ENCODE assay signal across 8 mouse cellular contexts in genomic region chr4:137497892-137498722, GRCm38 (mm10). TPM values are rescaled to one million over a fixed set of nuclear protein-coding genes. Genes with fewer than 3 reads are reported as not detected.
DNase-seq lines count a peak whose midpoint lies in the region; ATAC-seq lines count a peak whose summit lies in the region.

No protein-coding gene starts in this region.

- H3K36me3 ChIP-seq in embryonic facial prominence, embryonic 10.5 days (replicated peaks) = peaks cover 27% of the 10 kb centered on the region
- H3K36me3 ChIP-seq in stomach, embryonic 16.5 days (ENCODE audit: control insufficient read depth, insufficient read depth, low read length) = no peaks in the 10 kb centered on the region

- H3K4me3 ChIP-seq in embryonic facial prominence, embryonic 10.5 days = peak overlapping the region; percentile 3
- H3K4me3 ChIP-seq in stomach, embryonic 16.5 days (replicated peaks; ENCODE audit: low read length) = no peak overlapping the region

- 46% methylated on average over 9 of the region's 9 CpGs for WGBS in embryonic facial prominence, embryonic 10.5 days
- 34% methylated on average over 9 of the region's 9 CpGs for WGBS in stomach, embryonic 16.5 days

- DNase-seq in embryo, embryonic 9.5 days (ENCODE audit: extremely low spot score) = peak; percentile 18
- no peak for DNase-seq in embryo, embryonic 10 days (ENCODE audit: low spot score)
- DNase-seq in embryonic facial prominence, embryonic 10.5 days (ENCODE audit: low spot score) = peak; percentile 55
- peak; percentile 56 to 64 for DNase-seq in heart, postnatal 14 days
- peak; percentile 69 to 82 for DNase-seq in kidney, postnatal 4 days
- DNase-seq in urinary bladder, adult 18-20 months (ENCODE audit: low spot score in 2 of 2) = no peak
- no peak for DNase-seq in cerebellum, postnatal 10 days

- peaks cover 73% of the 10 kb centered on the region for H3K4me1 ChIP-seq in embryonic facial prominence, embryonic 10.5 days
- H3K4me1 ChIP-seq in stomach, embryonic 16.5 days (ENCODE audit: control insufficient read depth, insufficient read depth, low read length) = peaks cover 45% of the 10 kb centered on the region

- H3K9me3 ChIP-seq in embryonic facial prominence, embryonic 10.5 days = no peaks in the 10 kb centered on the region
- H3K9me3 ChIP-seq in stomach, embryonic 16.5 days (replicated peaks; ENCODE audit: control insufficient read depth, low read length) = no peaks in the 10 kb centered on the region

- peak; percentile 27; the same call in 1 of the 2 replicates for ATAC-seq in stomach, embryonic 16.5 days (ENCODE audit: insufficient read depth, low FRiP score)

- H3K27ac ChIP-seq in embryonic facial prominence, embryonic 10.5 days (replicated peaks) = peak overlapping the region; percentile 80
- peak overlapping the region; percentile 82 for H3K27ac ChIP-seq in stomach, embryonic 16.5 days (ENCODE audit: low read length)

- H3K4me2 ChIP-seq in stomach, embryonic 16.5 days (ENCODE audit: low read depth, low read length) = no peak overlapping the region

- intact Hi-C loops in heart, postnatal 14 days (cut with DNase I) = loop anchor here (5.0 kb wide), 1 partner anchor 36 kb away; no protein-coding TSS in a partner anchor

- H3K9ac ChIP-seq in stomach, embryonic 16.5 days (ENCODE audit: low read length) = peak overlapping the region; percentile 55

- H3K27me3 ChIP-seq in embryonic facial prominence, embryonic 10.5 days (replicated peaks; ENCODE audit: low read depth, poor library complexity, severe bottlenecking) = no peaks in the 10 kb centered on the region
- no peaks in the 10 kb centered on the region for H3K27me3 ChIP-seq in stomach, embryonic 16.5 days (ENCODE audit: control insufficient read depth, insufficient read depth, low read length)

RNA-seq across cellular contexts. Expression of gene Hspg2, which starts 29.5 kb away (rescaled TPM):
- polyA plus RNA-seq in embryonic facial prominence, embryonic 10.5 days (2016; fragmentation: Nextera tagmentation; extraction: Ambion mirVana) = 17.4 and 19.6 TPM in 2 replicates
- 100 to 1,000 TPM; 436 to 447 TPM for total RNA-seq in heart, postnatal 14 days (2021)
- 29.5 and 31.7 TPM in 2 replicates for polyA plus RNA-seq in stomach, embryonic 16.5 days (2015; fragmentation: Nextera tagmentation; extraction: Ambion mirVana)

RNA-seq across cellular contexts. Expression of gene 1700013G24Rik, which starts 45.0 kb away (rescaled TPM):
- not detected in 2 replicates for polyA plus RNA-seq in embryonic facial prominence, embryonic 10.5 days (2016; fragmentation: Nextera tagmentation; extraction: Ambion mirVana)
- total RNA-seq in heart, postnatal 14 days (2021) = not detected
- not detected in 2 replicates for polyA plus RNA-seq in stomach, embryonic 16.5 days (2015; fragmentation: Nextera tagmentation; extraction: Ambion mirVana)

Comparison
In these comparisons a context has a peak if more than half of its experiments do, and no peak if none do; other contexts are left out.
1. DNase-seq: peak in embryo, embryonic 9.5 days (single experiment), embryonic facial prominence, embryonic 10.5 days (single experiment), heart, postnatal 14 days (2 of 2) and kidney, postnatal 4 days (2 of 2); none in embryo, embryonic 10 days (single experiment), urinary bladder, adult 18-20 months (0 of 2) and cerebellum, postnatal 10 days (0 of 2).